Mouse (Mus musculus): Measurements from ENCODE around the gene Elmo2.
A peak's percentile ranks its signal among the peaks of the same experiment; 100 is the strongest.

Gene Elmo2

GRCm38 (mm10) chr2:165297429-165297828 lies 28.9 kb downstream of the Elmo2 start:
- DNase-seq (ENCODE audit: low spot score in 2 of 2) = no peak

GRCm38 (mm10) chr2:165296571-165296970 lies 29.7 kb downstream of the Elmo2 start:
- no peak for DNase-seq (ENCODE audit: low spot score in 2 of 2)

- DNase-seq (ENCODE audit: low spot score in 2 of 2) = peak; percentile 72 to 73
Observed at GRCm38 (mm10) chr2:165288315-165289031, 37.8 kb downstream of the Elmo2 start.

- peak; percentile 87 to 91 for DNase-seq (ENCODE audit: low spot score in 2 of 2)
Observed at GRCm38 (mm10) chr2:165287202-165287984, 38.9 kb downstream of the Elmo2 start, which contains the start of gene Slc35c2. Gene Slc35c2 (minus strand): TSS chr2:165287869.

- DNase-seq (ENCODE audit: low spot score in 2 of 2) = peak in 1 of 2 experiments; percentile 34
Observed at GRCm38 (mm10) chr2:165286361-165287201, 39.7 kb downstream of the Elmo2 start.

- DNase-seq (ENCODE audit: low spot score in 2 of 2) = no peak
Observed at GRCm38 (mm10) chr2:165285621-165286020, 40.7 kb downstream of the Elmo2 start.

- no peak for DNase-seq (ENCODE audit: low spot score in 2 of 2)
Observed at GRCm38 (mm10) chr2:165285034-165285433, 41.2 kb downstream of the Elmo2 start.

GRCm38 (mm10) chr2:165284377-165284776 lies 41.9 kb downstream of the Elmo2 start:
- no peak for DNase-seq (ENCODE audit: low spot score in 2 of 2)

GRCm38 (mm10) chr2:165283644-165284043 lies 42.6 kb downstream of the Elmo2 start:
- no peak for DNase-seq (ENCODE audit: low spot score in 2 of 2)

- DNase-seq (ENCODE audit: low spot score in 2 of 2) = no peak
Observed at GRCm38 (mm10) chr2:165281779-165282311, 44.4 kb downstream of the Elmo2 start.

GRCm38 (mm10) chr2:165279351-165279750 lies 46.9 kb downstream of the Elmo2 start:
- no peak for DNase-seq (ENCODE audit: low spot score in 2 of 2)

GRCm38 (mm10) chr2:165277188-165277740 lies 49.0 kb downstream of the Elmo2 start:
- no peak for DNase-seq (ENCODE audit: low spot score in 2 of 2)

GRCm38 (mm10) chr2:165275824-165276223 lies 50.5 kb downstream of the Elmo2 start:
- DNase-seq (ENCODE audit: low spot score in 2 of 2) = peak; percentile 72 to 73

GRCm38 (mm10) chr2:165275124-165275640 lies 51.1 kb downstream of the Elmo2 start:
- no peak for DNase-seq (ENCODE audit: low spot score in 2 of 2)

- DNase-seq (ENCODE audit: low spot score in 2 of 2) = no peak
Observed at GRCm38 (mm10) chr2:165273589-165273988, 52.7 kb downstream of the Elmo2 start.

GRCm38 (mm10) chr2:165271326-165271725 lies 55.0 kb downstream of the Elmo2 start:
- no peak for DNase-seq (ENCODE audit: low spot score in 2 of 2)

- no peak for DNase-seq (ENCODE audit: low spot score in 2 of 2)
Observed at GRCm38 (mm10) chr2:165270858-165271257, 55.4 kb downstream of the Elmo2 start.

- no peak for DNase-seq (ENCODE audit: low spot score in 2 of 2)
Observed at GRCm38 (mm10) chr2:165266739-165267138, 59.5 kb downstream of the Elmo2 start.

- no peak for DNase-seq (ENCODE audit: low spot score in 2 of 2)
Observed at GRCm38 (mm10) chr2:165263861-165264260, 62.4 kb downstream of the Elmo2 start.

GRCm38 (mm10) chr2:165262274-165262990 lies 63.8 kb downstream of the Elmo2 start:
- no peak for DNase-seq (ENCODE audit: low spot score in 2 of 2)

Data from frontal cortex, postnatal 25 days (tissue).